ENCODE assay signal across 7 mouse cellular contexts in genomic region chr14:31250222-31251083, GRCm38 (mm10). TPM values are rescaled to one million over a fixed set of nuclear protein-coding genes. Genes with fewer than 3 reads are reported as not detected.
DNase-seq lines count a peak whose midpoint lies in the region; ATAC-seq and TF ChIP-seq lines count a peak whose summit lies in the region.

No protein-coding gene starts in this region.

- H3K27ac ChIP-seq in embryonic fibroblast, embryonic 13.5 days (ENCODE audit: insufficient read depth, low read length), result peak overlapping the region; percentile 97
- peak overlapping the region; percentile 93 for H3K27ac ChIP-seq in limb, embryonic 14.5 days (replicated peaks; ENCODE audit: low read depth, low read length)
- peak overlapping the region; percentile 88 for H3K27ac ChIP-seq in neural tube, embryonic 14.5 days (ENCODE audit: low read depth, low read length)

- H3K36me3 ChIP-seq in limb, embryonic 14.5 days (ENCODE audit: control insufficient read depth, insufficient read depth, low read length), result peaks cover 27% of the 10 kb centered on the region
- peaks cover 20% of the 10 kb centered on the region for H3K36me3 ChIP-seq in neural tube, embryonic 14.5 days (ENCODE audit: control insufficient read depth, insufficient read depth, low read length)

- H3K4me2 ChIP-seq in limb, embryonic 14.5 days (replicated peaks; ENCODE audit: low read depth, low read length, severe bottlenecking), result peak overlapping the region; percentile 76
- peak overlapping the region; percentile 72 for H3K4me2 ChIP-seq in neural tube, embryonic 14.5 days (ENCODE audit: low read depth, low read length)

- no peaks in the 10 kb centered on the region for H3K9me3 ChIP-seq in limb, embryonic 14.5 days (ENCODE audit: control insufficient read depth, low read length)
- no peaks in the 10 kb centered on the region for H3K9me3 ChIP-seq in neural tube, embryonic 14.5 days (ENCODE audit: control insufficient read depth, low read length)

- TF ChIP-seq POLR2A in embryonic fibroblast, embryonic 13.5 days (IDR thresholded peaks at IDR 0.05; ENCODE audit: low read depth, low read length), result peak; percentile 58
- no peak for TF ChIP-seq POLR2A in limb, embryonic 14.5 days (IDR thresholded peaks at IDR 0.05; ENCODE audit: borderline replicate concordance, extremely low read depth, insufficient read depth, insufficient read length)

- DNase-seq in spleen, postnatal 10 days (ENCODE audit: low spot score in 2 of 2), result peak; percentile 13 to 41
- DNase-seq in spleen, postnatal 14 days (ENCODE audit: low spot score in 2 of 2), result no peak
- DNase-seq in limb, embryonic 14.5 days (ENCODE audit: low spot score), result peak; percentile 33
- DNase-seq in layer of hippocampus, postnatal 25 days (ENCODE audit: extremely low spot score in 1 of 2, low spot score in 1 of 2), result no peak
- no peak for DNase-seq in cerebellum, postnatal 10 days

- no peaks in the 10 kb centered on the region for H3K27me3 ChIP-seq in limb, embryonic 14.5 days (ENCODE audit: control insufficient read depth, insufficient read depth, low read length)
- no peaks in the 10 kb centered on the region for H3K27me3 ChIP-seq in neural tube, embryonic 14.5 days (ENCODE audit: control insufficient read depth, insufficient read depth, low read length)

- no peak for TF ChIP-seq CTCF in embryonic fibroblast, embryonic 13.5 days (IDR thresholded peaks at IDR 0.05; ENCODE audit: borderline replicate concordance, insufficient read depth, low read length)

- WGBS in limb, embryonic 14.5 days, result 19% methylated on average over 38 of the region's 38 CpGs
- WGBS in neural tube, embryonic 14.5 days, result 20% methylated on average over 38 of the region's 38 CpGs

- ATAC-seq in limb, embryonic 14.5 days (ENCODE audit: low FRiP score, low read depth), result peak; percentile 89
- ATAC-seq in neural tube, embryonic 14.5 days (ENCODE audit: low read depth), result peak; percentile 36

- peak overlapping the region; percentile 99 for H3K9ac ChIP-seq in limb, embryonic 14.5 days (ENCODE audit: low read depth, low read length, severe bottlenecking)
- H3K9ac ChIP-seq in neural tube, embryonic 14.5 days (replicated peaks; ENCODE audit: low read depth, low read length), result peak overlapping the region; percentile 83

- H3K4me1 ChIP-seq in embryonic fibroblast, embryonic 13.5 days (ENCODE audit: control insufficient read depth, insufficient read depth, low read length), result peaks cover 5% of the 10 kb centered on the region; the same call in 1 of the 2 replicates
- H3K4me1 ChIP-seq in limb, embryonic 14.5 days (ENCODE audit: control insufficient read depth, insufficient read depth, low read length), result peaks cover 5% of the 10 kb centered on the region
- H3K4me1 ChIP-seq in neural tube, embryonic 14.5 days (ENCODE audit: control insufficient read depth, insufficient read depth, low read length), result peaks cover 12% of the 10 kb centered on the region; the same call in 1 of the 2 replicates

- H3K4me3 ChIP-seq in embryonic fibroblast, embryonic 13.5 days (ENCODE audit: insufficient read depth, low read length), result peak overlapping the region; percentile 69
- peak overlapping the region; percentile 97 for H3K4me3 ChIP-seq in limb, embryonic 14.5 days (replicated peaks; ENCODE audit: low read length)
- H3K4me3 ChIP-seq in neural tube, embryonic 14.5 days (ENCODE audit: low read depth, low read length), result peak overlapping the region; percentile 64

RNA-seq across cellular contexts. Expression of gene Phf7, which starts 0.7 kb away (rescaled TPM):
- 5.9 and 6.5 TPM in 2 replicates for polyA plus RNA-seq in embryonic fibroblast, embryonic 13.5 days (2011; ENCODE audit: insufficient read length, low read depth, missing spikeins)
- 9.5 and 10.5 TPM in 2 replicates for polyA plus RNA-seq in limb, embryonic 14.5 days (2012; rRNA removed)
- polyA plus RNA-seq in limb, embryonic 14.5 days (2014; fragmentation: Nextera tagmentation; extraction: Ambion mirVana), result 11.8 and 12.3 TPM in 2 replicates
- 11.8 TPM in 2 replicates for polyA plus RNA-seq in neural tube, embryonic 14.5 days (2014; fragmentation: Nextera tagmentation; extraction: Ambion mirVana)
- 1 to 10 TPM; 3.6 to 4.1 TPM for total RNA-seq in layer of hippocampus, postnatal 25 days (2021)

RNA-seq across cellular contexts. Expression of gene Bap1, which starts 0.8 kb away (rescaled TPM):
- 26.3 and 37.4 TPM in 2 replicates for polyA plus RNA-seq in embryonic fibroblast, embryonic 13.5 days (2011; ENCODE audit: insufficient read length, low read depth, missing spikeins)
- polyA plus RNA-seq in limb, embryonic 14.5 days (2012; rRNA removed), result 90.1 and 108 TPM in 2 replicates
- 71.7 and 76.4 TPM in 2 replicates for polyA plus RNA-seq in limb, embryonic 14.5 days (2014; fragmentation: Nextera tagmentation; extraction: Ambion mirVana)
- 97.5 and 101 TPM in 2 replicates for polyA plus RNA-seq in neural tube, embryonic 14.5 days (2014; fragmentation: Nextera tagmentation; extraction: Ambion mirVana)
- 100 to 1,000 TPM; 127 to 131 TPM for total RNA-seq in layer of hippocampus, postnatal 25 days (2021)

RNA-seq across cellular contexts. Expression of gene Sema3g, which starts 32.8 kb away (rescaled TPM):
- 0.25 and 0.90 TPM in 2 replicates for polyA plus RNA-seq in embryonic fibroblast, embryonic 13.5 days (2011; ENCODE audit: insufficient read length, low read depth, missing spikeins)
- polyA plus RNA-seq in limb, embryonic 14.5 days (2012; rRNA removed), result 3.7 and 4.0 TPM in 2 replicates
- 0.25 and 0.29 TPM in 2 replicates for polyA plus RNA-seq in limb, embryonic 14.5 days (2014; fragmentation: Nextera tagmentation; extraction: Ambion mirVana)
- polyA plus RNA-seq in neural tube, embryonic 14.5 days (2014; fragmentation: Nextera tagmentation; extraction: Ambion mirVana), result 0.13 and 0.21 TPM in 2 replicates
- total RNA-seq in layer of hippocampus, postnatal 25 days (2021), result 1 to 10 TPM; 4.4 to 5.0 TPM

RNA-seq across cellular contexts. Expression of gene Nisch, which starts 33.7 kb away (rescaled TPM):
- polyA plus RNA-seq in embryonic fibroblast, embryonic 13.5 days (2011; ENCODE audit: insufficient read length, low read depth, missing spikeins), result 457 and 524 TPM in 2 replicates
- polyA plus RNA-seq in limb, embryonic 14.5 days (2012; rRNA removed), result 514 and 640 TPM in 2 replicates
- polyA plus RNA-seq in limb, embryonic 14.5 days (2014; fragmentation: Nextera tagmentation; extraction: Ambion mirVana), result 339 and 378 TPM in 2 replicates
- 282 and 335 TPM in 2 replicates for polyA plus RNA-seq in neural tube, embryonic 14.5 days (2014; fragmentation: Nextera tagmentation; extraction: Ambion mirVana)
- 100 to 1,000 TPM; 431 to 467 TPM for total RNA-seq in layer of hippocampus, postnatal 25 days (2021)

RNA-seq across cellular contexts. Expression of gene Tnnc1, which starts 42.3 kb away (rescaled TPM):
- 2.4 and 3.0 TPM in 2 replicates for polyA plus RNA-seq in embryonic fibroblast, embryonic 13.5 days (2011; ENCODE audit: insufficient read length, low read depth, missing spikeins)
- 301 and 458 TPM in 2 replicates for polyA plus RNA-seq in limb, embryonic 14.5 days (2012; rRNA removed)
- 374 and 483 TPM in 2 replicates for polyA plus RNA-seq in limb, embryonic 14.5 days (2014; fragmentation: Nextera tagmentation; extraction: Ambion mirVana)
- polyA plus RNA-seq in neural tube, embryonic 14.5 days (2014; fragmentation: Nextera tagmentation; extraction: Ambion mirVana), result 4.1 and 5.5 TPM in 2 replicates
- total RNA-seq in layer of hippocampus, postnatal 25 days (2021), result 1 to 10 TPM; 2.2 to 3.1 TPM

Comparison
In these comparisons a context has a peak if more than half of its experiments do, and no peak if none do; other contexts are left out.
1. DNase-seq: peak in spleen, postnatal 10 days (2 of 2) and limb, embryonic 14.5 days (single experiment); none in spleen, postnatal 14 days (0 of 2), layer of hippocampus, postnatal 25 days (0 of 2) and cerebellum, postnatal 10 days (0 of 2).
2. Peak in every context shown above with its lines, with median percentiles within 50 percentile points of each other: H3K27ac ChIP-seq and H3K4me3 ChIP-seq.